Mouse (Mus musculus): Measurements from ENCODE around the gene Slco4a1. TPM values are rescaled to one million over a fixed set of nuclear protein-coding genes. Genes with fewer than 3 reads are reported as not detected.

Slco4a1 gene
- 6.0 TPM for polyA plus RNA-seq (2015; fragmentation: Illumina TruSeq; extraction: RNeasy Lipid Tissue Mini Kit (QIAGEN cat#74804); ENCODE audit: insufficient read depth, low read depth, low replicate concordance)

DNA sequence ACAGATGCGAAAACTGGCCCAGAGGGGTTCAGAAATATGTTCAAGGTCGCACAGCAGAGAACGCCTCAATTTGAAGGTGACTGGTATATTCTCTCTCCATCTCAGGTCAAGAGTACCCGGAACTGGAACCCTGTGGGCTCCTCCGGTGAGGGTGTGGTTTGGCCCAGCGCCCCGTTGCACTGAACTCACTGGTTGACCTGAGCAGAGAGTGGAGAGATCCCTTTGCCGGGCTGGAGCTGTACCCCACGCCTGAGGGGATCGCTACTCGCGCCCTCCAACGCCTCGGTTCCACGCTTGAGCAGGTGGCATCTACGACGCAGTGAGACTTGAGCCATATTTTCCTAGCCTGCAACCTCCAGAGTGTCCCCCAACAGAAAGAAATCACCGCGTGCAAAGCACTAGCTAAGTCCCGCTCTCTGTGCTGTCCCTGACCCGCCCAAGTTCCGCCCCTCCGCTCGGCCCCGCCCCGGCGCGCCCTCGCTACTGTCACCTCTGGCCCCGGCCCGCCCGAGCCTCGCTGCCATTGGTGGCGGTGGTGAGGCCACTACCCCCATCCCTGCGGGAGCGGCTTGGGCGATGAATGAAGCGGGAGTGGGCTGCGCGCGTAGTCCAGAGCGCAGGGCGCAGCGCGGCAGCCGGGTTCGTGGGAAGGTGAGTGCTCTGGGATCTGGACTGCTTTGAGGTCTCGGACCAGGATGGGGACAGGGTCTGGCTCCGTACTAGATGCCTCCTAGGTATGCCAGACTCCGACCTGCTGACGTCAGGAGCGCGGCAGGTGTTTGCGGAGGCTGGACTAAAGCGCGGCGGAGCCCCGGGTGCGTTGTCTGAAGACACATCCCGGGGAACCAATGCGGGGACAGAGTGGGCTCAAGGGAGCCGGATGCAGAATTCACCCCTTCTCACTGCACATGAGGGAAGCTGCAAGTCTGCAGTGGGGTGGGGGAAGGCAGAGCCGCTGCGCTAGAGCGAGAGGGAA is at the start of gene Slco4a1:
TSS of gene Slco4a1 (plus strand) at position 523 of the 976 bp plus-strand sequence.

GRCm38 (mm10) chr2:180499741-180500140 is 43.7 kb downstream of the Slco4a1 start, which contains the start of gene Ntsr1:
Gene Ntsr1, plus strand, starts transcription at chr2:180499976.

Other genes with a start within 250 kb of the Slco4a1 start
- 23.8 TPM for gene Lama5, start 230.4 kb upstream of the Slco4a1 start, polyA plus RNA-seq (2015; fragmentation: Illumina TruSeq; extraction: RNeasy Lipid Tissue Mini Kit (QIAGEN cat#74804); ENCODE audit: insufficient read depth, low read depth, low replicate concordance)
- 683 TPM for gene Rps21, start 198.9 kb upstream of the Slco4a1 start, polyA plus RNA-seq (2015; fragmentation: Illumina TruSeq; extraction: RNeasy Lipid Tissue Mini Kit (QIAGEN cat#74804); ENCODE audit: insufficient read depth, low read depth, low replicate concordance)
- gene Cables2, start 182.7 kb upstream of the Slco4a1 start, polyA plus RNA-seq (2015; fragmentation: Illumina TruSeq; extraction: RNeasy Lipid Tissue Mini Kit (QIAGEN cat#74804); ENCODE audit: insufficient read depth, low read depth, low replicate concordance) = 7.8 TPM
- not detected for gene Rbbp8nl, start 166.4 kb upstream of the Slco4a1 start, polyA plus RNA-seq (2015; fragmentation: Illumina TruSeq; extraction: RNeasy Lipid Tissue Mini Kit (QIAGEN cat#74804); ENCODE audit: insufficient read depth, low read depth, low replicate concordance)
- gene Gata5, start 121.5 kb upstream of the Slco4a1 start, polyA plus RNA-seq (2015; fragmentation: Illumina TruSeq; extraction: RNeasy Lipid Tissue Mini Kit (QIAGEN cat#74804); ENCODE audit: insufficient read depth, low read depth, low replicate concordance) = 0.72 TPM
- not detected for gene Ntsr1, start 43.7 kb downstream of the Slco4a1 start, polyA plus RNA-seq (2015; fragmentation: Illumina TruSeq; extraction: RNeasy Lipid Tissue Mini Kit (QIAGEN cat#74804); ENCODE audit: insufficient read depth, low read depth, low replicate concordance)
- gene Mrgbp, start 125.1 kb downstream of the Slco4a1 start, polyA plus RNA-seq (2015; fragmentation: Illumina TruSeq; extraction: RNeasy Lipid Tissue Mini Kit (QIAGEN cat#74804); ENCODE audit: insufficient read depth, low read depth, low replicate concordance) = 9.0 TPM
- gene Ogfr, start 133.0 kb downstream of the Slco4a1 start, polyA plus RNA-seq (2015; fragmentation: Illumina TruSeq; extraction: RNeasy Lipid Tissue Mini Kit (QIAGEN cat#74804); ENCODE audit: insufficient read depth, low read depth, low replicate concordance) = 7.9 TPM
- gene Col9a3, start 141.5 kb downstream of the Slco4a1 start, polyA plus RNA-seq (2015; fragmentation: Illumina TruSeq; extraction: RNeasy Lipid Tissue Mini Kit (QIAGEN cat#74804); ENCODE audit: insufficient read depth, low read depth, low replicate concordance) = 3.4 TPM
- not detected for gene Tcfl5, start 186.5 kb downstream of the Slco4a1 start, polyA plus RNA-seq (2015; fragmentation: Illumina TruSeq; extraction: RNeasy Lipid Tissue Mini Kit (QIAGEN cat#74804); ENCODE audit: insufficient read depth, low read depth, low replicate concordance)